Mouse (Mus musculus): ENCODE measurements at regions not wholly inside any gene's neighbourhood (a gene's known extent, or its start where the extent isn't known, plus 50 kb on each side); places are given as distances from the start of the nearest gene placed in this dataset.

DNA sequence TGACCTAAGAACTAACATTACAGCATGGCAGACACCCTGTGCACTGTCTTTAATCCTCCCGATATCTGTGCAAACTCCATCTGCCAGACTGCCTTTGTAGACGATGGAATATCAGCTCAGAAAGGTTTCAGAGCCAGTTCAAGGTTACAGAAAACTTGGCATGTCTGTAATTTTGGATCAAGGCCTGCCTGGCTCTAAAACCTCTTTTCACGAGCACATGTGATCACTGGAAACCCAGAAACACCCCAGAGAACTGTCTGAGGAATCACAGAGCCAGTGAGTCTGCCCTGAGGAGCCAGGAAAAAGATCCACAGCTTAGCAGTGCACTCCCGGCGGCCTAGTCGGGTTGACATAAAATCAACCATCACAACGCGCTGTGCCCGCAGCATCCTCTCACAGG, 149.7 kb upstream of the Fbxo11 start:
- Histone ChIP-seq H3K4me3 (ENCODE audit: insufficient read depth, low read depth, low read length) (no peak overlapping the region), H3K27ac (ENCODE audit: insufficient read depth, low read depth, low read length) (no peak overlapping the region), H3K4me1 (ENCODE audit: control insufficient read depth, insufficient read depth, low read length) (no peaks in the 10 kb centered on the region)
- no peak for TF ChIP-seq CTCF (IDR thresholded peaks at IDR 0.05; ENCODE audit: insufficient read depth, low read depth, low read length)
- TF ChIP-seq POLR2A (IDR thresholded peaks at IDR 0.05; ENCODE audit: insufficient read depth, low read depth, low read length): no peak
- WGBS: 78% methylated on average over 9 of the region's 9 CpGs

DNA sequence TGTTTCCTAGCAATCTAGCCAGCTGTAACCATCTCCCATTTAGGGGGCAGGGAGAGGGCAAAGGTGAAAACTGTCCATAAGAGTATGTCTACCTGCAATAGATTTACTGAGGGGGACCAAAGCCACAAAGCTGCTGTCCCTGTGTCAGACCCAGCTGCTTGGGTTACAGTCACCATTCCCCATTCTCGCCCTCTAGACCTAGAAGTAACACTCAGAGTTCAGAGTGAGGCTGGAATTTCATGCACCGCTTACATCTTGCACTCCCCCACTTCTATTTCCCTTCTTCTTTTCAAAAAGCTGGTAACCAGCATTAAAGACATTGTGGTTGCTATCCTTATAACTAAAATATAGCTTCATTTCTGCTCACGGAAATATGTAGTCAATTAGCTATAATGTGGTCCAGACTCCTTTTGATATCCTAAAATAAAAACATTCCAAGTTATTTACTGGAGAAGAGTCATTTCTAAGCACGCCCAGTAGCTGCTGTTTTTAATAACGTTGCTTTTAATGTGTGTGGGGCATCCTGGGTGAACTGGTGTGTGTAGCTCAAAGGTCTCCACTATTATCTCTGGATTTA, 157.4 kb upstream of the Fbxo11 start:
- 80% methylated on average over 5 of the region's 5 CpGs for WGBS
- no peak overlapping the region for H3K4me3 ChIP-seq (ENCODE audit: insufficient read depth, low read depth, low read length)
- TF ChIP-seq CTCF (IDR thresholded peaks at IDR 0.05; ENCODE audit: insufficient read depth, low read depth, low read length): no peak
- no peak for TF ChIP-seq POLR2A (IDR thresholded peaks at IDR 0.05; ENCODE audit: insufficient read depth, low read depth, low read length)
- H3K27ac ChIP-seq (ENCODE audit: insufficient read depth, low read depth, low read length): no peak overlapping the region
- no peaks in the 10 kb centered on the region for H3K4me1 ChIP-seq (ENCODE audit: control insufficient read depth, insufficient read depth, low read length)

DNA sequence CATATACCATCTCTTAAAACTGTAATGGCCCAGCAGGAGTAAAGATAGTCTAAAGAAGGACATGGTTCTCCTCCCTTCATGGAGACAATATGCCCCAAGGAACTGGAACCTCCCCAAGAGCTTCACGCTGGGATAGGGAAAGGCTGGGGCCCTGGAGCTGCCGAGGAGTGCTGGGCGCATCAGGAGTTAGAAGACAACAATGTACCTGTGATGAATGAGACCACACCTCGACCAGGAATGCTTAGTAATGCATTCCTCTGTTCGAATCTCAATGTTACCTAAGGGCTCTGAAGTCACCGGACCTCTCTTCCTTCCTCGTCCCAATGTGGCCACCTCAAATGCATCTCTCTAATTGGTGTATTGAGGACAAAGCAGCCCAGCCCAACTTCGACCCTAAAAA, 175.4 kb upstream of the Fbxo11 start:
- H3K27ac ChIP-seq (ENCODE audit: insufficient read depth, low read depth, low read length): no peak overlapping the region
- H3K4me3 ChIP-seq (ENCODE audit: insufficient read depth, low read depth, low read length): no peak overlapping the region
- no peak for TF ChIP-seq POLR2A (IDR thresholded peaks at IDR 0.05; ENCODE audit: insufficient read depth, low read depth, low read length)
- TF ChIP-seq CTCF (IDR thresholded peaks at IDR 0.05; ENCODE audit: insufficient read depth, low read depth, low read length): no peak
- H3K4me1 ChIP-seq (ENCODE audit: control insufficient read depth, insufficient read depth, low read length): no peaks in the 10 kb centered on the region
- 84% methylated on average over 8 of the region's 8 CpGs for WGBS

GRCm38 (mm10) chr17:88248625-88249024, 183.5 kb upstream of the Fbxo11 start:
- 73% methylated on average over 5 of the region's 5 CpGs for WGBS

GRCm38 (mm10) chr17:88251949-88252521, 186.9 kb upstream of the Fbxo11 start:
- Histone ChIP-seq H3K27ac (ENCODE audit: insufficient read depth, low read depth, low read length) (no peak overlapping the region), H3K4me1 (ENCODE audit: control insufficient read depth, insufficient read depth, low read length) (peaks cover 7% of the 10 kb centered on the region), H3K4me3 (ENCODE audit: insufficient read depth, low read depth, low read length) (no peak overlapping the region)
- WGBS: 10% methylated on average over 17 of the region's 17 CpGs
- TF ChIP-seq POLR2A (IDR thresholded peaks at IDR 0.05; ENCODE audit: insufficient read depth, low read depth, low read length) (0 out of 2 replicates have a peak, but pooled peaks have one; percentile 15), CTCF (IDR thresholded peaks at IDR 0.05; ENCODE audit: insufficient read depth, low read depth, low read length) (peak; percentile 89)

More at GRCm38 (mm10) chr17:88248625-88249024, 183.5 kb upstream of the Fbxo11 start:
- Histone ChIP-seq H3K27ac (ENCODE audit: insufficient read depth, low read depth, low read length) (no peak overlapping the region), H3K4me1 (ENCODE audit: control insufficient read depth, insufficient read depth, low read length) (peaks cover 4% of the 10 kb centered on the region; the same call in 1 of the 2 replicates), H3K4me3 (ENCODE audit: insufficient read depth, low read depth, low read length) (no peak overlapping the region)
- TF ChIP-seq POLR2A (IDR thresholded peaks at IDR 0.05; ENCODE audit: insufficient read depth, low read depth, low read length): no peak
- TF ChIP-seq CTCF (IDR thresholded peaks at IDR 0.05; ENCODE audit: insufficient read depth, low read depth, low read length): no peak

- peak overlapping the region; percentile 54 for H3K4me3 ChIP-seq (ENCODE audit: insufficient read depth, low read depth, low read length)
- peak overlapping the region; percentile 81 for H3K27ac ChIP-seq (ENCODE audit: insufficient read depth, low read depth, low read length)
- under 1% methylated on average over 40 of the region's 40 CpGs for WGBS
- H3K4me1 ChIP-seq (ENCODE audit: control insufficient read depth, insufficient read depth, low read length): peaks cover 9% of the 10 kb centered on the region
- TF ChIP-seq CTCF (IDR thresholded peaks at IDR 0.05; ENCODE audit: insufficient read depth, low read depth, low read length): peak; percentile 69
- TF ChIP-seq POLR2A (IDR thresholded peaks at IDR 0.05; ENCODE audit: insufficient read depth, low read depth, low read length): no peak
These were observed 184.5 kb upstream of the Foxn2 start for GRCm38 (mm10) chr17:88255744-88256598.

GRCm38 (mm10) chr17:88256599-88257544, 183.6 kb upstream of the Foxn2 start:
- 2% methylated on average over 18 of the region's 18 CpGs for WGBS
- TF ChIP-seq CTCF (IDR thresholded peaks at IDR 0.05; ENCODE audit: insufficient read depth, low read depth, low read length): no peak
- no peak for TF ChIP-seq POLR2A (IDR thresholded peaks at IDR 0.05; ENCODE audit: insufficient read depth, low read depth, low read length)
- peak overlapping the region; percentile 54 for H3K4me3 ChIP-seq (ENCODE audit: insufficient read depth, low read depth, low read length)
- H3K4me1 ChIP-seq (ENCODE audit: control insufficient read depth, insufficient read depth, low read length): peaks cover 9% of the 10 kb centered on the region
- peak overlapping the region; percentile 81 for H3K27ac ChIP-seq (ENCODE audit: insufficient read depth, low read depth, low read length)

- H3K4me1 ChIP-seq (ENCODE audit: control insufficient read depth, insufficient read depth, low read length): peaks cover 5% of the 10 kb centered on the region
- TF ChIP-seq POLR2A (IDR thresholded peaks at IDR 0.05; ENCODE audit: insufficient read depth, low read depth, low read length): no peak
- 0 out of 2 replicates have a peak, but pooled peaks have one; percentile 14 for TF ChIP-seq CTCF (IDR thresholded peaks at IDR 0.05; ENCODE audit: insufficient read depth, low read depth, low read length)
- H3K4me3 ChIP-seq (ENCODE audit: insufficient read depth, low read depth, low read length): no peak overlapping the region
- no peak overlapping the region for H3K27ac ChIP-seq (ENCODE audit: insufficient read depth, low read depth, low read length)
- WGBS: 89% methylated on average over 11 of the region's 11 CpGs
These were observed 182.1 kb upstream of the Foxn2 start for GRCm38 (mm10) chr17:88258361-88258796.

Data from olfactory bulb, adult 2 months (tissue).